Mouse (Mus musculus) limb, embryonic 12.5 days (tissue): ENCODE measurements at regions not wholly inside any gene's neighbourhood (a gene's known extent, or its start where the extent isn't known, plus 50 kb on each side); places are given as distances from the start of the nearest gene placed in this dataset.

Source experiments
- ATAC-seq: fragments of 200-750 bp; cut with Nextera tagmentation; 2 replicates; pipeline ENCODE4 v1.8.0; 2017; ENCODE audit warnings: low read depth, moderate TSS enrichment; ENCODE audit not compliant: insufficient number of reproducible peaks, insufficient read depth, low FRiP score, low TSS enrichment
- H3K27ac ChIP-seq: fragments of 300-500 bp; sonication (generic); 2 replicates; pipeline ENCODE4 v1.5.1; 2016; ENCODE audit warnings: mild to moderate bottlenecking, moderate library complexity
- H3K27me3 ChIP-seq: fragments of 300-500 bp; sonication (generic); 2 replicates; pipeline ENCODE4 v1.6.1; 2016; ENCODE audit warnings: mild to moderate bottlenecking, moderate library complexity
- H3K36me3 ChIP-seq: fragments of 300-500 bp; sonication (generic); 2 replicates; pipeline ENCODE4 v1.6.1; 2016; ENCODE audit warnings: mild to moderate bottlenecking, moderate library complexity
- H3K4me1 ChIP-seq: fragments of 300-500 bp; sonication (generic); replicated peaks from 2 replicates; pipeline ENCODE4 v1.6.1; 2016
- H3K4me2 ChIP-seq: fragments of 300-500 bp; sonication (generic); 2 replicates; pipeline ENCODE4 v1.6.1; 2016; ENCODE audit warnings: mild to moderate bottlenecking, moderate library complexity
- H3K4me3 ChIP-seq: fragments of 300-500 bp; sonication (generic); replicated peaks from 2 replicates; pipeline ENCODE4 v1.5.1; 2016; ENCODE audit warnings: mild to moderate bottlenecking
- H3K9ac ChIP-seq: fragments of 300-500 bp; sonication (generic); replicated peaks from 2 replicates; pipeline ENCODE4 v1.6.1; 2016; ENCODE audit warnings: mild to moderate bottlenecking, moderate library complexity
- H3K9me3 ChIP-seq: fragments of 300-500 bp; sonication (generic); 2 replicates; pipeline ENCODE4 v1.6.1; 2016; ENCODE audit warnings: mild to moderate bottlenecking, moderate library complexity
- WGBS: fragments of 180-500 bp; shearing (Covaris S2); methylation state at CpG from one replicate; pipeline ENCODE4 v1.1.7; 2016; 5-methylcytosine and 5-hydroxymethylcytosine counted together

GRCm38 (mm10) chr7:36420741-36421140 lies 277.2 kb upstream of the Tshz3 start:
- no peaks in the 10 kb centered on the region for H3K4me1 ChIP-seq
- no peaks in the 10 kb centered on the region for H3K9me3 ChIP-seq
- WGBS = 73% methylated on average over 9 of the region's 9 CpGs
- H3K36me3 ChIP-seq = no peaks in the 10 kb centered on the region
- no peak overlapping the region for H3K27ac ChIP-seq
- no peak overlapping the region for H3K9ac ChIP-seq
- no peak for ATAC-seq
- no peak overlapping the region for H3K4me2 ChIP-seq
- no peak overlapping the region for H3K4me3 ChIP-seq
- H3K27me3 ChIP-seq = no peaks in the 10 kb centered on the region

GRCm38 (mm10) chr7:36449181-36449915 lies 248.6 kb upstream of the Tshz3 start:
- H3K4me1 ChIP-seq = no peaks in the 10 kb centered on the region
- no peak overlapping the region for H3K4me3 ChIP-seq
- WGBS = 64% methylated on average over 6 of the region's 6 CpGs
- H3K9ac ChIP-seq = no peak overlapping the region
- no peak overlapping the region for H3K27ac ChIP-seq
- ATAC-seq = no peak
- no peaks in the 10 kb centered on the region for H3K27me3 ChIP-seq
- H3K36me3 ChIP-seq = no peaks in the 10 kb centered on the region
- no peaks in the 10 kb centered on the region for H3K9me3 ChIP-seq
- no peak overlapping the region for H3K4me2 ChIP-seq

GRCm38 (mm10) chr7:36453816-36454215 lies 244.1 kb upstream of the Tshz3 start:
- Histone ChIP-seq H3K36me3 (no peaks in the 10 kb centered on the region), H3K9me3 (no peaks in the 10 kb centered on the region), H3K4me3 (no peak overlapping the region), H3K27ac (no peak overlapping the region), H3K4me1 (no peaks in the 10 kb centered on the region), H3K9ac (no peak overlapping the region), H3K27me3 (no peaks in the 10 kb centered on the region), H3K4me2 (no peak overlapping the region)
- ATAC-seq = no peak
- 89% methylated on average over 4 of the region's 4 CpGs for WGBS

GRCm38 (mm10) chr7:36456080-36456479 lies 241.8 kb upstream of the Tshz3 start:
- no peaks in the 10 kb centered on the region for H3K36me3 ChIP-seq
- H3K9me3 ChIP-seq = no peaks in the 10 kb centered on the region
- H3K9ac ChIP-seq = no peak overlapping the region
- no peak overlapping the region for H3K4me3 ChIP-seq
- 87% methylated on average over 6 of the region's 6 CpGs for WGBS
- no peaks in the 10 kb centered on the region for H3K27me3 ChIP-seq
- H3K4me1 ChIP-seq = no peaks in the 10 kb centered on the region
- no peak overlapping the region for H3K27ac ChIP-seq
- no peak overlapping the region for H3K4me2 ChIP-seq
- no peak for ATAC-seq

- Histone ChIP-seq H3K4me3 (no peak overlapping the region), H3K4me1 (no peaks in the 10 kb centered on the region), H3K9ac (no peak overlapping the region), H3K27ac (no peak overlapping the region), H3K27me3 (no peaks in the 10 kb centered on the region), H3K9me3 (no peaks in the 10 kb centered on the region), H3K36me3 (no peaks in the 10 kb centered on the region), H3K4me2 (no peak overlapping the region)
- no peak for ATAC-seq
- 63% methylated on average over 5 of the region's 5 CpGs for WGBS
Observed at GRCm38 (mm10) chr7:36462422-36462833, 235.5 kb upstream of the Tshz3 start.

GRCm38 (mm10) chr7:36469386-36469785 lies 228.5 kb upstream of the Tshz3 start:
- Histone ChIP-seq H3K4me3 (no peak overlapping the region), H3K36me3 (no peaks in the 10 kb centered on the region), H3K27ac (no peak overlapping the region), H3K27me3 (no peaks in the 10 kb centered on the region; the same call in 1 of the 2 replicates), H3K9ac (no peak overlapping the region), H3K9me3 (no peaks in the 10 kb centered on the region), H3K4me1 (no peaks in the 10 kb centered on the region), H3K4me2 (no peak overlapping the region)
- no peak for ATAC-seq

- WGBS = 69% methylated on average over 2 of the region's 2 CpGs
Observed at GRCm38 (mm10) chr7:36473532-36473931, 224.4 kb upstream of the Tshz3 start.

GRCm38 (mm10) chr7:36476434-36476833 lies 221.5 kb upstream of the Tshz3 start:
- Histone ChIP-seq H3K27me3 (0 out of 2 replicates have a peak, but pooled peaks cover 5% of the 10 kb centered on the region), H3K4me3 (no peak overlapping the region), H3K9ac (no peak overlapping the region), H3K4me2 (no peak overlapping the region), H3K4me1 (peaks cover 5% of the 10 kb centered on the region; the same call in 1 of the 2 replicates), H3K27ac (no peak overlapping the region), H3K9me3 (no peaks in the 10 kb centered on the region), H3K36me3 (no peaks in the 10 kb centered on the region)
- no peak for ATAC-seq
- 81% methylated on average over 4 of the region's 4 CpGs for whole genome bisulfite sequencing

More at GRCm38 (mm10) chr7:36473532-36473931, 224.4 kb upstream of the Tshz3 start:
- Histone ChIP-seq H3K27me3 (peaks cover 5% of the 10 kb centered on the region; the same call in 1 of the 2 replicates), H3K36me3 (no peaks in the 10 kb centered on the region), H3K9ac (no peak overlapping the region), H3K27ac (no peak overlapping the region), H3K4me3 (no peak overlapping the region), H3K4me2 (no peak overlapping the region), H3K9me3 (no peaks in the 10 kb centered on the region), H3K4me1 (no peaks in the 10 kb centered on the region)
- no peak for ATAC-seq

GRCm38 (mm10) chr7:36476851-36477644 lies 220.9 kb upstream of the Tshz3 start:
- no peak overlapping the region for H3K27ac ChIP-seq
- H3K9ac ChIP-seq = no peak overlapping the region
- no peaks in the 10 kb centered on the region for H3K36me3 ChIP-seq
- H3K27me3 ChIP-seq = 0 out of 2 replicates have a peak, but pooled peaks cover 5% of the 10 kb centered on the region
- 65% methylated on average over 22 of the region's 22 CpGs for WGBS
- H3K9me3 ChIP-seq = no peaks in the 10 kb centered on the region
- no peak overlapping the region for H3K4me3 ChIP-seq
- peaks cover 5% of the 10 kb centered on the region; the same call in 1 of the 2 replicates for H3K4me1 ChIP-seq
- no peak for ATAC-seq
- no peak overlapping the region for H3K4me2 ChIP-seq

- WGBS = 87% methylated on average over 9 of the region's 9 CpGs
- H3K4me3 ChIP-seq = no peak overlapping the region
- H3K9ac ChIP-seq = no peak overlapping the region
- no peaks in the 10 kb centered on the region for H3K9me3 ChIP-seq
- H3K4me2 ChIP-seq = no peak overlapping the region
- no peak overlapping the region for H3K27ac ChIP-seq
- H3K36me3 ChIP-seq = no peaks in the 10 kb centered on the region
- no peaks in the 10 kb centered on the region; the same call in 1 of the 2 replicates for H3K4me1 ChIP-seq
- H3K27me3 ChIP-seq = no peaks in the 10 kb centered on the region
- ATAC-seq = no peak
Observed at GRCm38 (mm10) chr7:36488155-36488554, 209.8 kb upstream of the Tshz3 start.

GRCm38 (mm10) chr7:36491173-36491581 lies 206.7 kb upstream of the Tshz3 start:
- H3K4me2 ChIP-seq = no peak overlapping the region
- H3K36me3 ChIP-seq = no peaks in the 10 kb centered on the region
- ATAC-seq = no peak
- H3K9me3 ChIP-seq = no peaks in the 10 kb centered on the region
- no peak overlapping the region for H3K27ac ChIP-seq
- no peak overlapping the region for H3K9ac ChIP-seq
- H3K4me3 ChIP-seq = no peak overlapping the region
- 77% methylated on average over 10 of the region's 10 CpGs for WGBS
- no peaks in the 10 kb centered on the region for H3K27me3 ChIP-seq
- H3K4me1 ChIP-seq = no peaks in the 10 kb centered on the region; the same call in 1 of the 2 replicates
